Mouse (Mus musculus): ENCODE results near the gene Lhx8. TPM values are rescaled to one million over a fixed set of nuclear protein-coding genes. Genes with fewer than 3 reads are reported as not detected.

Lhx8 gene
- total and polyA plus RNA-seq, 3 experiments: not detected

- H3K4me3 ChIP-seq (replicated peaks in 1 of 3; ENCODE audit: low read depth in 2 of 3, low read length in 2 of 3, poor library complexity in 1 of 3): no peak overlapping the region
- DNase-seq (ENCODE audit: extremely low read depth): no peak
- H3K27me3 ChIP-seq (replicated peaks): no peaks in the 10 kb centered on the region
- no peaks in the 10 kb centered on the region for H3K79me2 ChIP-seq (replicated peaks; ENCODE audit: control insufficient read depth, extremely low read depth, insufficient read depth, poor library complexity, severe bottlenecking)
- no peak overlapping the region for H3K9ac ChIP-seq (ENCODE audit: insufficient read depth, low read depth)
- H3K9me3 ChIP-seq (replicated peaks; ENCODE audit: low read length): no peaks in the 10 kb centered on the region
- TF ChIP-seq ZKSCAN1 (IDR thresholded peaks at IDR 0.05; ENCODE audit: borderline replicate concordance, low read depth, low read length): no peak
- no peak for TF ChIP-seq KAT2A (IDR thresholded peaks at IDR 0.05; ENCODE audit: insufficient replicate concordance, low read length)
- no peak for TF ChIP-seq NELFE (IDR thresholded peaks at IDR 0.05; ENCODE audit: low read depth, low read length)
- TF ChIP-seq MXI1 (IDR thresholded peaks at IDR 0.05; ENCODE audit: low read depth, low read length): no peak
- TF ChIP-seq MAFK (IDR thresholded peaks at IDR 0.05; ENCODE audit: insufficient replicate concordance, low read length): no peak
- TF ChIP-seq ZMIZ1 (IDR thresholded peaks at IDR 0.05; ENCODE audit: low read depth, low read length): no peak
- TF ChIP-seq GABPA (IDR thresholded peaks at IDR 0.05; ENCODE audit: insufficient replicate concordance, low read depth, low read length): no peak
- no peak for TF ChIP-seq PAX5 (IDR thresholded peaks at IDR 0.05; ENCODE audit: low read length)
- no peak for TF ChIP-seq IRF4 (IDR thresholded peaks at IDR 0.05; ENCODE audit: low read depth, low read length)
- no peak for TF ChIP-seq HCFC1 (IDR thresholded peaks at IDR 0.05; ENCODE audit: low read depth, low read length)
- no peak for TF ChIP-seq SIN3A (IDR thresholded peaks at IDR 0.05; ENCODE audit: low read length)
- TF ChIP-seq MEF2A (IDR thresholded peaks at IDR 0.05; ENCODE audit: borderline replicate concordance, low read depth, low read length): no peak
- TF ChIP-seq CHD2 (IDR thresholded peaks at IDR 0.05; ENCODE audit: low read length): no peak
- no peak for TF ChIP-seq TBP (conservative IDR thresholded peaks at IDR 0.05; ENCODE audit: low read depth, low read length)
- no peak overlapping the region for H3K4me2 ChIP-seq (ENCODE audit: insufficient read depth, low read depth, poor library complexity, severe bottlenecking)
- in situ Hi-C loops (cut with MboI; ENCODE audit: low pct_ligation_motif_present, low pct_unique_long_range_greater_than_20kb, low sequenced_read_pairs): no loop called here
- H3K4me1 ChIP-seq (ENCODE audit: control insufficient read depth in 1 of 2, insufficient read depth in 2 of 2): peaks cover 0 to 10% of the 10 kb centered on the region in 2 experiments; a peak in 2 of 4 replicates
- dilution Hi-C loops (cut with MboI; ENCODE audit: extremely low pct_ligation_motif_present, extremely low pct_unique_long_range_greater_than_20kb, low sequenced_read_pairs): no loop called here
- H3K27ac ChIP-seq (ENCODE audit: insufficient read depth, low read depth): no peak overlapping the region
- no peaks in the 10 kb centered on the region for H3K36me3 ChIP-seq (replicated peaks in 1 of 2; ENCODE audit: control insufficient read depth in 1 of 2, insufficient read depth in 1 of 2, low read length in 1 of 2)
Observed at GRCm38 (mm10) chr3:154359231-154359630, 28.8 kb upstream of the Lhx8 start.

- Histone ChIP-seq H3K27ac (ENCODE audit: insufficient read depth, low read depth) (no peak overlapping the region), H3K79me2 (replicated peaks; ENCODE audit: control insufficient read depth, extremely low read depth, insufficient read depth, poor library complexity, severe bottlenecking) (no peaks in the 10 kb centered on the region), H3K4me1 (ENCODE audit: control insufficient read depth in 1 of 2, insufficient read depth in 2 of 2) (peaks cover 0 to 7% of the 10 kb centered on the region in 2 experiments; a peak in 2 of 4 replicates), H3K36me3 (replicated peaks in 1 of 2; ENCODE audit: control insufficient read depth in 1 of 2, insufficient read depth in 1 of 2, low read length in 1 of 2) (no peaks in the 10 kb centered on the region), H3K4me3 (replicated peaks in 1 of 3; ENCODE audit: low read depth in 2 of 3, low read length in 2 of 3, poor library complexity in 1 of 3) (no peak overlapping the region), H3K4me2 (ENCODE audit: insufficient read depth, low read depth, poor library complexity, severe bottlenecking) (no peak overlapping the region), H3K9me3 (replicated peaks; ENCODE audit: low read length) (no peaks in the 10 kb centered on the region), H3K27me3 (replicated peaks) (no peaks in the 10 kb centered on the region), H3K9ac (ENCODE audit: insufficient read depth, low read depth) (no peak overlapping the region)
- dilution Hi-C loops (cut with MboI; ENCODE audit: extremely low pct_ligation_motif_present, extremely low pct_unique_long_range_greater_than_20kb, low sequenced_read_pairs) (no loop called here), in situ Hi-C loops (cut with MboI; ENCODE audit: low pct_ligation_motif_present, low pct_unique_long_range_greater_than_20kb, low sequenced_read_pairs) (no loop called here)
- DNase-seq (ENCODE audit: extremely low read depth): no peak
- TF ChIP-seq IRF4 (IDR thresholded peaks at IDR 0.05; ENCODE audit: low read depth, low read length) (no peak), ZNF384 (IDR thresholded peaks at IDR 0.05; ENCODE audit: low read depth, low read length) (no peak), MEF2A (IDR thresholded peaks at IDR 0.05; ENCODE audit: borderline replicate concordance, low read depth, low read length) (no peak), CHD1 (IDR thresholded peaks at IDR 0.05; ENCODE audit: low read depth, low read length) (no peak), EP300 (IDR thresholded peaks at IDR 0.05; ENCODE audit: low read length) (no peak), E2F4 (IDR thresholded peaks at IDR 0.05; ENCODE audit: insufficient replicate concordance, low read depth, low read length) (no peak), POLR2AphosphoS2 (IDR thresholded peaks at IDR 0.05; ENCODE audit: low read depth, low read length) (no peak), NELFE (IDR thresholded peaks at IDR 0.05; ENCODE audit: low read depth, low read length) (no peak), PAX5 (IDR thresholded peaks at IDR 0.05; ENCODE audit: low read length) (no peak), SMC3 (IDR thresholded peaks at IDR 0.05; ENCODE audit: low read depth, low read length) (no peak), RAD21 (IDR thresholded peaks at IDR 0.05; ENCODE audit: low read depth, low read length) (no peak), TBP (conservative IDR thresholded peaks at IDR 0.05; ENCODE audit: low read depth, low read length) (no peak), CHD2 (IDR thresholded peaks at IDR 0.05; ENCODE audit: low read length) (no peak), UBTF (IDR thresholded peaks at IDR 0.05; ENCODE audit: low read depth, low read length) (no peak), MAZ (IDR thresholded peaks at IDR 0.05; ENCODE audit: low read depth, low read length) (no peak), ZKSCAN1 (IDR thresholded peaks at IDR 0.05; ENCODE audit: borderline replicate concordance, low read depth, low read length) (no peak), RCOR1 (conservative IDR thresholded peaks at IDR 0.05; ENCODE audit: low read depth, low read length) (no peak), USF1 (IDR thresholded peaks at IDR 0.05; ENCODE audit: low read depth, low read length) (no peak), MXI1 (IDR thresholded peaks at IDR 0.05; ENCODE audit: low read depth, low read length) (no peak), GABPA (IDR thresholded peaks at IDR 0.05; ENCODE audit: insufficient replicate concordance, low read depth, low read length) (no peak)
Observed at GRCm38 (mm10) chr3:154340294-154340914, 9.9 kb upstream of the Lhx8 start.
